Mouse (Mus musculus): Measurements from ENCODE around the gene Taar4.

GRCm38 (mm10) chr10:24007034-24007433 is 46.7 kb downstream of the Taar4 start:
- TF ChIP-seq CTCF (IDR thresholded peaks at IDR 0.05; ENCODE audit: low read depth, low read length) (no peak), POLR2A (IDR thresholded peaks at IDR 0.05; ENCODE audit: extremely low read depth, insufficient read depth, low read length) (no peak)
